ENCODE assay signal across 25 mouse cellular contexts in genomic region chr1:37486994-37487393, GRCm38 (mm10). TPM values are rescaled to one million over a fixed set of nuclear protein-coding genes. Genes with fewer than 3 reads are reported as not detected.
DNase-seq lines count a peak whose midpoint lies in the region; ATAC-seq and TF ChIP-seq lines count a peak whose summit lies in the region.
"Had no signal": no experiment of that assay in that cellular context is flagged by ENCODE, and none has a peak within 500 bp of the region (broad histone marks: within the 10 kb centered on the region; RNA-seq: fewer than 3 reads in every experiment).

No protein-coding gene starts in this region.

- H3K36me3 ChIP-seq in liver, postnatal 0 days (replicated peaks; ENCODE audit: insufficient read depth, low read length), result no peaks in the 10 kb centered on the region
- H3K36me3 ChIP-seq in liver, embryonic 12.5 days, result no peaks in the 10 kb centered on the region; the same call in 1 of the 2 replicates
- H3K36me3 ChIP-seq in testis, adult 2 months (ENCODE audit: control insufficient read depth, insufficient read depth, low read length), result no peaks in the 10 kb centered on the region
- peaks cover 4% of the 10 kb centered on the region; the same call in 1 of the 2 replicates for H3K36me3 ChIP-seq in macrophage (ENCODE audit: inconsistent target)
- H3K36me3 ChIP-seq in intestine, embryonic 15.5 days, result peaks cover 9% of the 10 kb centered on the region; the same call in 1 of the 2 replicates
- H3K36me3 ChIP-seq: heart, embryonic 10.5 days had no signal

- DNase-seq in liver, postnatal 0 days, result no peak
- no peak for DNase-seq in testis, postnatal 10 days (ENCODE audit: low spot score)
- no peak for DNase-seq in adrenal gland, adult (ENCODE audit: inconsistent age in 2 of 2, low spot score in 1 of 2)
- DNase-seq: adrenal gland, adult 8-10 months; adrenal gland, postnatal 25 days; cerebellum, adult 18-20 months; cerebellum, adult 9-10 months; cerebellum, postnatal 14 days; gastrocnemius, postnatal 10 days; gastrocnemius, postnatal 36 days; heart, adult 11 months; heart, postnatal 14 days; heart, postnatal 4 days had no signal

- TF ChIP-seq EP300 in liver, postnatal 0 days (IDR thresholded peaks at IDR 0.05; ENCODE audit: low read depth), result no peak

- H3K27ac ChIP-seq in liver, postnatal 0 days (ENCODE audit: low read depth), result peak overlapping the region; percentile 35; the same call in 1 of the 2 replicates
- no peak overlapping the region for H3K27ac ChIP-seq in liver, embryonic 12.5 days
- H3K27ac ChIP-seq in testis, adult 2 months (ENCODE audit: control insufficient read depth, insufficient read depth, low read depth, low read length), result no peak overlapping the region
- H3K27ac ChIP-seq in macrophage, result peak overlapping the region; percentile 71
- no peak overlapping the region for H3K27ac ChIP-seq in intestine, embryonic 15.5 days
- H3K27ac ChIP-seq: forebrain, embryonic 10.5 days; forebrain, embryonic 13.5 days; heart, embryonic 10.5 days; heart, embryonic 13.5 days; hindbrain, embryonic 14.5 days; hindbrain, postnatal 0 days had no signal

- no peaks in the 10 kb centered on the region for H3K27me3 ChIP-seq in liver, postnatal 0 days (ENCODE audit: insufficient read depth, low read length)
- no peaks in the 10 kb centered on the region for H3K27me3 ChIP-seq in liver, embryonic 12.5 days (replicated peaks)
- no peaks in the 10 kb centered on the region for H3K27me3 ChIP-seq in testis, adult 2 months (ENCODE audit: control insufficient read depth, insufficient read depth, low read length)
- H3K27me3 ChIP-seq in intestine, embryonic 15.5 days (replicated peaks), result no peaks in the 10 kb centered on the region
- H3K27me3 ChIP-seq: forebrain, embryonic 13.5 days; heart, embryonic 13.5 days had no signal

- no peak for ATAC-seq in liver, postnatal 0 days
- ATAC-seq in liver, embryonic 12.5 days, result no peak
- peak; percentile 19 for ATAC-seq in megakaryocyte progenitor cell, adult 5-6 weeks (replicated peaks; ENCODE audit: poor library complexity)
- ATAC-seq in intestine, embryonic 15.5 days, result no peak
- ATAC-seq: forebrain, embryonic 13.5 days; forebrain, embryonic 16.5 days; hindbrain, postnatal 0 days had no signal

- H3K9ac ChIP-seq in liver, postnatal 0 days (replicated peaks), result no peak overlapping the region
- H3K9ac ChIP-seq in liver, embryonic 12.5 days, result no peak overlapping the region
- no peak overlapping the region for H3K9ac ChIP-seq in intestine, embryonic 15.5 days
- H3K9ac ChIP-seq: forebrain, embryonic 13.5 days; heart, embryonic 13.5 days; hindbrain, embryonic 14.5 days had no signal

- H3K9me3 ChIP-seq in liver, postnatal 0 days (ENCODE audit: low read length), result no peaks in the 10 kb centered on the region
- no peaks in the 10 kb centered on the region for H3K9me3 ChIP-seq in liver, embryonic 12.5 days (replicated peaks)
- no peaks in the 10 kb centered on the region for H3K9me3 ChIP-seq in intestine, embryonic 15.5 days
- H3K9me3 ChIP-seq: forebrain, embryonic 10.5 days; forebrain, embryonic 13.5 days; heart, embryonic 10.5 days; heart, embryonic 13.5 days had no signal

- H3K79me2 ChIP-seq in macrophage (ENCODE audit: inconsistent target), result peaks cover 13% of the 10 kb centered on the region; the same call in 1 of the 2 replicates

- H3K4me1 ChIP-seq in liver, postnatal 0 days (ENCODE audit: insufficient read depth), result peaks cover 1% of the 10 kb centered on the region; the same call in 1 of the 2 replicates
- H3K4me1 ChIP-seq in liver, embryonic 12.5 days, result peaks cover 9% of the 10 kb centered on the region
- no peaks in the 10 kb centered on the region; the same call in 1 of the 2 replicates for H3K4me1 ChIP-seq in testis, adult 2 months (ENCODE audit: control insufficient read depth, insufficient read depth, low read length)
- H3K4me1 ChIP-seq in intestine, embryonic 15.5 days (replicated peaks), result no peaks in the 10 kb centered on the region
- H3K4me1 ChIP-seq: forebrain, embryonic 10.5 days; forebrain, embryonic 13.5 days; heart, embryonic 13.5 days had no signal

- no peak overlapping the region for H3K4me3 ChIP-seq in liver, postnatal 0 days (ENCODE audit: low read depth, low read length)
- no peak overlapping the region for H3K4me3 ChIP-seq in liver, embryonic 12.5 days
- H3K4me3 ChIP-seq in testis, adult 2 months (ENCODE audit: control insufficient read depth, low read depth, low read length), result peak overlapping the region; percentile 22; the same call in 1 of the 2 replicates
- H3K4me3 ChIP-seq in macrophage (ENCODE audit: inconsistent target), result no peak overlapping the region
- no peak overlapping the region for H3K4me3 ChIP-seq in intestine, embryonic 15.5 days (replicated peaks)
- H3K4me3 ChIP-seq: forebrain, embryonic 10.5 days; forebrain, embryonic 13.5 days; heart, embryonic 10.5 days; heart, embryonic 13.5 days had no signal

- WGBS in liver, postnatal 0 days (ENCODE audit: insufficient replicate concordance), result 52% methylated on average over 3 of the region's 3 CpGs
- WGBS in liver, embryonic 12.5 days (ENCODE audit: insufficient replicate concordance), result 55% methylated on average over 3 of the region's 3 CpGs
- 11% methylated on average over 3 of the region's 3 CpGs for WGBS in macrophage (ENCODE audit: missing documents)
- 79% methylated on average over 3 of the region's 3 CpGs for WGBS in intestine, embryonic 15.5 days

- no peak for TF ChIP-seq POLR2A in testis, adult 2 months (IDR thresholded peaks at IDR 0.05; ENCODE audit: control insufficient read depth, low read depth, low read length)

- no peak overlapping the region for H3K4me2 ChIP-seq in liver, postnatal 0 days (ENCODE audit: low read depth, low read length)
- H3K4me2 ChIP-seq in liver, embryonic 12.5 days, result no peak overlapping the region
- no peak overlapping the region for H3K4me2 ChIP-seq in intestine, embryonic 15.5 days (replicated peaks)
- H3K4me2 ChIP-seq: forebrain, embryonic 13.5 days; heart, embryonic 13.5 days; hindbrain, embryonic 14.5 days had no signal

- no peak for TF ChIP-seq CTCF in liver, postnatal 0 days (IDR thresholded peaks at IDR 0.05; ENCODE audit: low read depth)
- no peak for TF ChIP-seq CTCF in testis, adult 2 months (IDR thresholded peaks at IDR 0.05; ENCODE audit: control insufficient read depth, insufficient read depth, insufficient replicate concordance, low read depth, low read length)

RNA-seq across cellular contexts. Expression of gene Mgat4a, which starts 53.8 kb away (rescaled TPM):
- polyA plus RNA-seq in liver, postnatal 0 days (2015; fragmentation: Nextera tagmentation; extraction: Ambion mirVana), result 0.66 and 1.4 TPM in 2 replicates
- polyA plus RNA-seq in liver, embryonic 12.5 days (2016; fragmentation: Nextera tagmentation; extraction: Ambion mirVana), result 1.3 and 2.1 TPM in 2 replicates
- polyA plus RNA-seq in testis, adult 2 months (2012; rRNA removed), result 2.9 and 3.2 TPM in 2 replicates
- total RNA-seq in macrophage (2018; cell fraction: chromatin; rRNA removed), result 100 to 1,000 TPM in 7 of 26 experiments, 10 to 100 TPM in 19; 35.9 to 259 (median 71.5) TPM
- 10 to 100 TPM; 16.7 to 53.5 (median 28.3) TPM for total RNA-seq in macrophage (2018; cell fraction: cytosol; rRNA removed)
- 100 to 1,000 TPM in 8 of 26 experiments, 10 to 100 TPM in 18; 33.7 to 151 (median 72.3) TPM for total RNA-seq in macrophage (2018; cell fraction: nucleus; rRNA removed)
- polyA plus RNA-seq in macrophage (2018), result 9.6 to 16.8 TPM (median 15.0 TPM) in 3 replicates
- total RNA-seq in megakaryocyte progenitor cell, adult 5-6 weeks (2015), result 10.7 and 10.9 TPM in 2 replicates
- 27.4 and 29.5 TPM in 2 replicates for total RNA-seq in megakaryocyte progenitor cell, adult 5-6 weeks (2017)
- 44.5 and 46.3 TPM in 2 replicates for polyA plus RNA-seq in intestine, embryonic 15.5 days (2015; fragmentation: Nextera tagmentation; extraction: Ambion mirVana)

RNA-seq across cellular contexts. Expression of gene Unc50, which starts 57.1 kb away (rescaled TPM):
- 77.0 and 78.6 TPM in 2 replicates for polyA plus RNA-seq in liver, postnatal 0 days (2015; fragmentation: Nextera tagmentation; extraction: Ambion mirVana)
- 86.4 and 87.2 TPM in 2 replicates for polyA plus RNA-seq in liver, embryonic 12.5 days (2016; fragmentation: Nextera tagmentation; extraction: Ambion mirVana)
- polyA plus RNA-seq in testis, adult 2 months (2012; rRNA removed), result 46.9 and 67.5 TPM in 2 replicates
- 10 to 100 TPM; 15.0 to 56.2 (median 35.4) TPM for total RNA-seq in macrophage (2018; cell fraction: chromatin; rRNA removed)
- 10 to 100 TPM; 42.6 to 67.6 (median 58.4) TPM for total RNA-seq in macrophage (2018; cell fraction: cytosol; rRNA removed)
- total RNA-seq in macrophage (2018; cell fraction: nucleus; rRNA removed), result 10 to 100 TPM; 30.4 to 72.7 (median 54.5) TPM
- 36.9 to 85.7 TPM (median 64.5 TPM) in 3 replicates for polyA plus RNA-seq in macrophage (2018)
- 79.2 and 90.5 TPM in 2 replicates for total RNA-seq in megakaryocyte progenitor cell, adult 5-6 weeks (2015)
- total RNA-seq in megakaryocyte progenitor cell, adult 5-6 weeks (2017), result 51.2 and 55.2 TPM in 2 replicates
- 129 and 134 TPM in 2 replicates for polyA plus RNA-seq in intestine, embryonic 15.5 days (2015; fragmentation: Nextera tagmentation; extraction: Ambion mirVana)

RNA-seq across cellular contexts. Expression of gene Coa5, which starts 57.1 kb away (rescaled TPM):
- 19.6 and 23.0 TPM in 2 replicates for polyA plus RNA-seq in liver, postnatal 0 days (2015; fragmentation: Nextera tagmentation; extraction: Ambion mirVana)
- 53.6 TPM in 2 replicates for polyA plus RNA-seq in liver, embryonic 12.5 days (2016; fragmentation: Nextera tagmentation; extraction: Ambion mirVana)
- polyA plus RNA-seq in testis, adult 2 months (2012; rRNA removed), result 32.6 and 41.0 TPM in 2 replicates
- 10 to 100 TPM in 20 of 26 experiments, 1 to 10 TPM in 6; 2.9 to 61.7 (median 24.6) TPM for total RNA-seq in macrophage (2018; cell fraction: chromatin; rRNA removed)
- 100 to 1,000 TPM in 14 of 26 experiments, 10 to 100 TPM in 12; 76.3 to 241 (median 141) TPM for total RNA-seq in macrophage (2018; cell fraction: cytosol; rRNA removed)
- 100 to 1,000 TPM in 11 of 26 experiments, 10 to 100 TPM in 15; 13.4 to 162 (median 73.2) TPM for total RNA-seq in macrophage (2018; cell fraction: nucleus; rRNA removed)
- polyA plus RNA-seq in macrophage (2018), result 65.7 to 107 TPM (median 99.8 TPM) in 3 replicates
- total RNA-seq in megakaryocyte progenitor cell, adult 5-6 weeks (2015), result 84.4 and 88.5 TPM in 2 replicates
- total RNA-seq in megakaryocyte progenitor cell, adult 5-6 weeks (2017), result 61.6 and 68.1 TPM in 2 replicates
- polyA plus RNA-seq in intestine, embryonic 15.5 days (2015; fragmentation: Nextera tagmentation; extraction: Ambion mirVana), result 54.5 and 56.8 TPM in 2 replicates

Comparison
In these comparisons a context has a peak if more than half of its experiments do, and no peak if none do; other contexts are left out.
1. H3K27ac ChIP-seq: peak in liver, postnatal 0 days (single experiment) and macrophage (single experiment); none in liver, embryonic 12.5 days (single experiment), testis, adult 2 months (single experiment) and intestine, embryonic 15.5 days (single experiment).